Mouse (Mus musculus) lung, postnatal 36 days (tissue): ENCODE measurements around the gene Gna11.

Experiments used
- DNase-seq: peaks from one replicate; pipeline ENCODE4 v3.0.0; 2022; ENCODE audit warnings: mixed read lengths

Gene Gna11

DNA sequence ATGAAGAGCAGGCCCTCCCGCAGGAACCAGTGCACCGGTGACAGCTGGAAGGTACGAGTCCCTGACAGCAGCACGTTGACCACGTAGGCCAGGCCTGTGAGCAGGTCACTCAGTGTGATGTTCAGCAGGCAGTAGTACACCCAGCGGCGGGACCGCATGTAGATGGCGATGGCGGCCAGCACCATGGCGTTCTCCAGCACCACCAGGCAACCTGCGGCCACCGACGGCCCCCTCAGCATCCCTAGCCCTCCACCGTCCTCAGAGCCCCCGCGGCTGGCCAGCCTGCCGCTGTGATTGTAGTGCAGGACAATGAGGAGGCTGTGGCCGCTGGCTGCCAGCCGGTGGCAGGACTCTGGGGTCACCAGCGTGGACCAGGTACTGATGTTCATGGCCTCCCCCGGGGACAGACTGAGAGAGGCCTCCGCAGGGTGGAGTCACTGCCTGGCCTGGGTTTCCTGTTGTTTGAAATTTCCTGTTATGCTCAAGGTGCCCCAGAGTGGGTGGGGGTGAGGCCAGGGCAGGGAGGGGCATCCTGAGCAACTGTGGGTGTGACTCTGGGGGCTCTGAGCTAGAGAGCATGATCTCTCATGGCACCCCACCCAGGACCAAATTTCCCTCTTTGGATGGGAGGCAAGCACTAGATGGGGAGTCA, 45.6 kb downstream of the Gna11 start:
- peak; percentile 83 for DNase-seq

DNA sequence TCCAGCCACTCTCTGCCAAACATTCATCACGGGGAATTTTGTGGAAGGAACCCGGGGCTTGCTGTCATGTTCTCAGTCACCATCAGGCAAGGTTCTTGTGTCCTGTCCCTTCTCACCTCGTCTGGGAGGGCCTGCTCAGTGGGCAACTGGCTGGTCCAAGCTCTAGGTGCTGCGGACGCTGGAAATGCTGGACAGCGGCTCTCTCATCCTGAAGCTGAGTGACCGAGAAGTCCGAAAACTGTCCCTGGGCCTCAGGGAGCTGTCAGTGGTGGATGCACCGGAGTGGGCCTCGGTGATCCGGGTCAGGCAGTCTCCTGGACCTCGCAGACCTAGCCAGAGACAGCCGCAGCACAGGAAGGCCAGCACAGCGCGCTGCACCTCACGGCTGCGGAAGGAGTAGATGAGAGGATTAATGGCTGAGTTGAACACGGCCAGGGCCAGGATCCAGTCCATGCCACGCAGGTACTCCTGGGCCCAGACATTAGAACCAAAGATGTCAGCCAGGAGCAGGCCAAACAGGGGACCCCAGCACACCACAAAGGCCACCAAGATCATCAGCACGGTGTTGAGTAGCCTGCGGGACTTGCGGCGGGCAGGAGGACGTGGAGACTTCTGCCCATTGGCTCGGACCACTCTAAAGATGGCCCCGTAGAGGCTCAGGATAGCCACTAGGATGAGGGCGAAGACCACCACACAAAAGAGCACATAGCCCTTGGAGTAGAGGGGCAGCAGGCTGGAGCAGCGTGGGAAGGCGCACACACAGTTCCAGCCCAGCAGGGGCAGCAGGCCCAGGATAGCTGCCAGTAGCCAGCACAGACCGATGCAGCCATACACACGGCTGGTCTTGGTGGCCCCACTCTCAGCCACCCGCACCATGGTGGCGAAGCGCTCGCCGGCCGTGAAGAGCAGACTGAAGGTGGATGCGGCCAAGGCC, 46.4 kb downstream of the Gna11 start:
- no peak for DNase-seq

DNA sequence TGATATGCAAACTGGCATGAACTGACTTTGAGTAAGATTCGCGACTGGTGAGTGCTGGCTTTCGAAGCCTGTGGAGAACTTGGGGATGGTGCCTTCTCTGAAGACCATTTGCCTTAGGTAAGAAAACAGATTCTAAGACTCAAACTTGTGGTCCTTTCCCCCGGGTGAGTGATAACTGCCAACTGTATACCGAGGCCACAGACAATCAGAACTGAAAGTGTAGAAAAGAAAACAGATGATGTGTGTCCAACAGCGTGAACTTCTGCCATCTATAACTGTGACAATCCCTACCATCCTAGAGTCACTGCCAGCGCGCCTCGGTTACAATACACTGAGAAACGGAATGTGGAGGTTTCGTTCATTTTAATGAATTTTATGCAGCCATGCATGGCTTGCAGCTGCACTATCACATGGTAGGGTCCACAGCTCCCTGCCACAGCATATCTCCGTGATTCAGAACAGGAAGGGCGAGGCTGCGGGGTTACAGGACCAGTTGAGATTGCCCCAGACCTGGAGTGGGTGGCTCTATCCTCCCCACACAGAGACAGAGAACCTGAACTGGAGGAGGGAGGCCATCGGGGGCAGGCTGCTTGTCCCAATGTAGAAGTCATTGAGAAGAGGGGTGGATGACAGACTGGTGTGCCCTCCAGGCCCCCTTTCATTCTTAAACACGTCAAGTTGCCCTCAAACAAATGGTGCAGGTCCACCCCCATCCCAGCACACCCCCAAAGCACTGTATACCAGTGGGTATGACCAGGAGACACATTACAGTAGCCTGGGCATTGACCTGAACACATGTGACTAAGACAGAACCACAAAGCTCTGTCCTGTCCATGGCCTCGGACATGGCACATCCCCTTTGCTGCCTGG, 47.4 kb downstream of the Gna11 start:
- DNase-seq = peak; percentile 57

DNA sequence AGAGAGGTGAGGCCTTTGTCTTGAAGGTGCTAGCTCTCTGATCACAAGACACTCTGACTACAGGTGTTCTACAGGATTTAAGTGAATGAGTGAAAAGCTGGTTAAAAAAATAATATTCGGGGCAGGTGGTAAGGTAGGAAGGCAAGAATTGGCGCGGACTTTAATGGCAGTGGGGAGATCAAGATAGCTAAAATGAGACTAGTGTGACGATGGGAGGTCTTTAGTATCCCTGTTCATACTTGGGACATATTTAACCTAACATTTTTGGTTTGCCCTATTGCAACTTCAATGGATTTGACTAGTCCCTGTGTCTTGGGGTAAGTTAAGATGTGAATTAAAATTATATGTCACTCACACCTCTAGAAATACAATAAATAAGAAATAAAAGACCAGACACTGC, 48.0 kb downstream of the Gna11 start:
- DNase-seq = no peak

DNA sequence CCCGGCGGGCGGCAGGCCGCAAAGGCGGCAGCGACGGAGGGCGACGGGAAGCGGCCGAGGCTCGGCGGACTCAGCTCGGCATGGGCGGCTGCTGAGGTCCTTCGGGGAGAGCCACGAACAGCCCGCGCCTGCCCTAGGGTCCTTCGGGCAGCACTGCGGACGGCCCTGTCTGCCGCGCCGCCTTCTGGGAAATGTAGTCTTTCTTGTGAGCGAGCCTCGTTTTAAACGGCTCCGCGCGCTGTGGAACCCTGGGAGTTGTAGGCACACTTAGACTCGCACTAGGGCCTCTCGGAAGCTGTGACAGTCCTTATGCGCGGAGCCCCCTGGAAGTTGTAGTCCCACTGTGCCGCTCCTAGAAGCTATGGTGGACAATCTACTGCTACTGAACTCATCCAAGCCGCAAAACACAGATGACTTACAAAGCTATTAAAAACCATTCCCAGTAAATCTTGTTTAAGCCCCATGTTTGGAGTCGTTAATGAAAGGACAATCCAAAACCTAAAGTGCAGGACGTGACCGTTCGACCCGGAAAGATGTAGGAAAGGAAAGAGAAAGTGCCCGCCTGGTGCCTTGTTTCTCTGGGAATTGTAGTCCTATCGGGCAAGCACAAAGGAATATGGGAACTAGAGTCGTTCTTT, 48.6 kb downstream of the Gna11 start, which contains the start of gene Ncln:
TSS of gene Ncln (minus strand) at position 129 of the 638 bp plus-strand sequence.
- peak; percentile 100 for DNase-seq

DNA sequence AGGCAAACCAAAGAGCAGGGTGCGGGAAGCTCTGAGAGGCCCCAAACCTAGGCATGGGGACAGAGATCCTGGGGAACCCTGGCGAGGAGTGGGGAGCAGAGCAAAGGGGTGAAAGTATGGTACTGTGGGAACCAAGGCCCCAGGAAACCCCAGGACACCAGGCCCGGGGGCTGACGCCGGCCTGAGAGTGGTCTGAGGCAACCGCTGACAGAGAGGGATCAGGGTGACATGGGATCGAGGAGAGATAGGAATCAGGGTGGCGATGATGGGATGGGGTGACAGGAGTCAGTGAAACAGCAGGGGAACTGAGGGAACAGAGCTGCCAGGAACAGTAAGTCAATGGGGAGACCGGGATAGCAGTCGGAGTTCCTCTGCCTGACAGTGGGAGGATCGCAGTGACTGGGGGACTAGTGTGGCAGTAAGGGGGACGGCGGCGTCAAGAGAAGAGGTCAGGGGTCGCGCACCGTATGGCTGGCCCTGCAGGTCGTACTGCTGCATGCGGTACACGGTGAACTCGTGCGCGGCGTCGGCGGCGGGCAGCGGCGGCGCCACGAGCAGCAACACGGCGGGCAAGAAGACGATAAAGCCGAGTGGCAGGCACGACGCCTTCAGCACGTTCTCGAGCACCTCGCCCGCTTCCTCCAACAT, 49.2 kb downstream of the Gna11 start:
- DNase-seq = no peak

- DNase-seq = no peak
These were observed 49.8 kb downstream of the Gna11 start for GRCm38 (mm10) chr10:81495151-81495550.

- DNase-seq = peak; percentile 56
These were observed 50.5 kb downstream of the Gna11 start for GRCm38 (mm10) chr10:81494260-81495041.

- DNase-seq = no peak
These were observed 51.3 kb downstream of the Gna11 start for GRCm38 (mm10) chr10:81493601-81494220.

DNA sequence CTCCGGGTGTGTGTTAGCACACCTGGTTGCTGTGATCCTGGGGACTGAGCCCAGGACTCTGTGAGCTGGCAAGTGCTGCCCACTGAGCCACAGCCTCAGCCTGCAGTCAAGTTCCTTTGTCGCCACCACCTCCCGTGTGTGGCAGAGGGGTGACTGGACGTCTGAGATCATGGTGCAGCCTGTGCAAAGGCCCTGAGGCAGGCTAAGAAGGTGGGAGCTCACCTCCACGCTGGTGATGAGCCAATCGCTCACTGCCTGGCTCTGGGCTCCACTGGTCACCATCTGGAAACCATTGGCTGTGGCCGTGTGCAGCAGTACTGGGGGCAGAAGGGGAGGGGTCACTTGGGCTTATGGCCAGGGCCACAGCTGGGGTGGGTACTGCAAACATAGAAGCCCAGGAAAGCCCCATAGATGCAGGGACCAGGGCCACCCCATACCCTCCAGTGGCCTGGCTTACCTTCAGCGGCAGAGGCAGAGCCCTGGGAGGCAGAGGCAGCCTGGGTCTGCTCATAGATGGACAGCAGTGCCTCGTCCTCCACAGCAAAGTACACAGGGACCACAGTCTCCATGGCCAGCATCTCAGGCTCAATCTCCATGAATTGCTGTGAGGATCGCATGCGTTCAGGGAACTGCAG, 52.3 kb downstream of the Gna11 start:
- no peak for DNase-seq

GRCm38 (mm10) chr10:81491018-81491417, 54.0 kb downstream of the Gna11 start:
- DNase-seq = no peak

GRCm38 (mm10) chr10:81489941-81490340, 55.0 kb downstream of the Gna11 start:
- DNase-seq = no peak

DNA sequence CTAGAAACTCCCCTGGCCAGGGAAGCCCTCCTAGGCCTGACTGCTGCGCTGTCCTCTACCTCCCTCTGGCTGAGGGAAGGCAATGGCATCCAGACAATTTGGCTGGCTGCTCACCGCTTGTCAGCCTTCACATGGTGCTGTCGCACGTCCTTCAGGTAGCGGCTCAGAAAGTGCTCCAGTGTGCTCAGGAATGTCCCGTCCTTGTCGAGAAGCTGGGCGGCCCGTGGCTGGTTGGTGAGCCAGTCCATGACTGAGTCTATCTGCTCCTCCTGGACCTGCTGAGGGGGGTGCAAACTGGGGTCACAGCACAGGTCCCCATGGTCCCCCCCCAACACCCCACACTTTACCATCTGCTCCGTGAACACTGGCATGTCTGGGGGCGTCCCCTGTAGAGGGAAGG, 56.9 kb downstream of the Gna11 start:
- DNase-seq = no peak

- no peak for DNase-seq
These were observed 58.5 kb downstream of the Gna11 start for GRCm38 (mm10) chr10:81486496-81486895.

DNA sequence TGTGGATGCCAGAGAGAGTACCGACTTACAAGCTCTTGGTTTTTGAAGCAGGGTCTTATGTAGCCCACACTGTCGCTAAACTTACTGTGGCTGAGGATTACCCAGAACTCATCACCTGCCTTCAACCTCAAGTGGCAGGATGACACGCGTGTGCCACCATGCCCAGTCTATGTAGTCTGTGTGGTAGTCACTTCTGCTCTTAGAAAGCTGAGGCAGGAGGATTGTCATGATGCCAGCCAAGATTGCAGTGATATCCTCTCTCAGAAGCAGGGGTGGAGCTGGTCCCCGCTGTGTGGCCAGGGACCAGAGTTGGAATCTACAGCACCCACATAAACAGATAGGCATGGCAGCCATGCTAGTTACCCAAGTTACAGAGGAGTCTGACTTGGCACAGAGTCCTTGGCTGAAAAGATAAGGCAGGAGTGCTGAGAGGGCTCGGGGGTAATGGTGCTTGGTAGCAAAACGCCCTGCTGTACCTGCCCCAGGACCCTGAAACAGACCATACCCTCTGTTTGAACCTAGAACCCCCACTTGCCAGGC, 59.4 kb downstream of the Gna11 start:
- DNase-seq = no peak

- DNase-seq = no peak
These were observed 59.9 kb downstream of the Gna11 start for GRCm38 (mm10) chr10:81485060-81485449.

GRCm38 (mm10) chr10:81484441-81485059, 60.4 kb downstream of the Gna11 start:
- DNase-seq = no peak

GRCm38 (mm10) chr10:81483983-81484382, 61.0 kb downstream of the Gna11 start:
- DNase-seq = peak; percentile 43

DNA sequence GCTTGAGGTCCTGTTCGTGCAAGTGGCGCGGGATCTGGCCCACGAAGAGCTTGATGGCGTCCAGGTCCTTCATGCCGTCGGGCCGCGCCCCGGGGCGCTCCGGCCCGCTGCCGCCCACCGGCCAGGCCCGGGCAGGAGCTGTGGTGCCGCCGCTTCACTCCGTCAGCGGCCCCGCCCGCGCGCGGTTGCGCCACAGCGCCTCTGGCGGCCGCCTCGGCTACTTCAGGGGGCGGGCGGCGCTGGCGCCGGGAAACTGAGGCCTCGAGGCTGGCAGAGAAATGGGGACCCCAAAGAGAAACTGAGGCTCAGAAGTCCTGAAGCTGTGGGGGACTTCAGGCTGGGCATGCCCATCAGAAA, 62.5 kb downstream of the Gna11 start, which contains the start of gene Celf5:
TSS of gene Celf5 (minus strand) at position 177 of the 357 bp plus-strand sequence.
- DNase-seq = peak; percentile 41
